Mouse (Mus musculus): ENCODE measurements around the gene Kifap3.
"Not testable (repeated sequence)": the region's sequence is repeated elsewhere in the genome, so short reads cannot be mapped to it uniquely, and the experiment has no call there.

Gene Kifap3

GRCm38 (mm10) chr1:163779336-163780115, at the start of gene Kifap3:
Gene Kifap3, plus strand, starts transcription at chr1:163779583.
- DNase-seq (ENCODE audit: low spot score), result peak; percentile 99

GRCm38 (mm10) chr1:163731166-163731565, 48.2 kb upstream of the Kifap3 start:
- DNase-seq (ENCODE audit: low spot score), result not testable (repeated sequence)

GRCm38 (mm10) chr1:163736441-163737238, 42.7 kb upstream of the Kifap3 start:
- DNase-seq (ENCODE audit: low spot score), result no peak

- no peak for DNase-seq (ENCODE audit: low spot score)
These were observed 42.2 kb upstream of the Kifap3 start for GRCm38 (mm10) chr1:163737239-163737533.

- no peak for DNase-seq (ENCODE audit: low spot score)
These were observed 27.9 kb upstream of the Kifap3 start for GRCm38 (mm10) chr1:163751360-163751992.

GRCm38 (mm10) chr1:163757462-163758207, 21.7 kb upstream of the Kifap3 start:
- no peak for DNase-seq (ENCODE audit: low spot score)

GRCm38 (mm10) chr1:163783577-163783976, 4.2 kb downstream of the Kifap3 start:
- DNase-seq (ENCODE audit: low spot score), result not testable (repeated sequence)

GRCm38 (mm10) chr1:163821365-163821764, 42.0 kb downstream of the Kifap3 start:
- no peak for DNase-seq (ENCODE audit: low spot score)

GRCm38 (mm10) chr1:163829482-163829881, 50.1 kb downstream of the Kifap3 start:
- no peak for DNase-seq (ENCODE audit: low spot score)

GRCm38 (mm10) chr1:163834066-163834465, 54.7 kb downstream of the Kifap3 start:
- DNase-seq (ENCODE audit: low spot score), result peak; percentile 38

GRCm38 (mm10) chr1:163835062-163835461, 55.7 kb downstream of the Kifap3 start:
- no peak for DNase-seq (ENCODE audit: low spot score)

- not testable (repeated sequence) for DNase-seq (ENCODE audit: low spot score)
These were observed 59.1 kb downstream of the Kifap3 start for GRCm38 (mm10) chr1:163838482-163838881.

GRCm38 (mm10) chr1:163840555-163840954, 61.2 kb downstream of the Kifap3 start:
- no peak for DNase-seq (ENCODE audit: low spot score)

GRCm38 (mm10) chr1:163842238-163842637, 62.9 kb downstream of the Kifap3 start:
- no peak for DNase-seq (ENCODE audit: low spot score)

GRCm38 (mm10) chr1:163843899-163844298, 64.5 kb downstream of the Kifap3 start:
- no peak for DNase-seq (ENCODE audit: low spot score)

- no peak for DNase-seq (ENCODE audit: low spot score)
These were observed 73.6 kb downstream of the Kifap3 start for GRCm38 (mm10) chr1:163852884-163853560.

GRCm38 (mm10) chr1:163858420-163858819, 79.0 kb downstream of the Kifap3 start:
- no peak for DNase-seq (ENCODE audit: low spot score)

GRCm38 (mm10) chr1:163861538-163861937, 82.2 kb downstream of the Kifap3 start:
- no peak for DNase-seq (ENCODE audit: low spot score)

GRCm38 (mm10) chr1:163873158-163873557, 93.8 kb downstream of the Kifap3 start:
- no peak for DNase-seq (ENCODE audit: low spot score)

- no peak for DNase-seq (ENCODE audit: low spot score)
These were observed 110.2 kb downstream of the Kifap3 start for GRCm38 (mm10) chr1:163889629-163890028.

- no peak for DNase-seq (ENCODE audit: low spot score)
These were observed 113.9 kb downstream of the Kifap3 start for GRCm38 (mm10) chr1:163893294-163893693.
